Mouse (Mus musculus) c-Kit-positive CD71-positive TER-119-negative erythroid progenitor cells, embryonic 14.5 days (primary cell): Measurements from ENCODE around the gene Dnase1l1.

Experiments used
- DNase-seq: peaks from one replicate; pipeline ENCODE4 v3.0.0-alpha.2; 2013; ENCODE audit warnings: low read depth

The Dnase1l1 gene

GRCm38 (mm10) chrX:74281732-74282394 lies at the start of gene Dnase1l1, which contains the start of gene Taz:
Gene Dnase1l1 (minus strand): TSS chrX:74282337.
Gene Taz (plus strand): TSS chrX:74281912.
- DNase-seq, result peak; percentile 67

- DNase-seq, result no peak
These were observed 48.2 kb upstream of the Dnase1l1 start for GRCm38 (mm10) chrX:74330166-74330930.

- DNase-seq, result no peak
These were observed 47.1 kb upstream of the Dnase1l1 start for GRCm38 (mm10) chrX:74329215-74329671.

GRCm38 (mm10) chrX:74328725-74329161 lies 46.6 kb upstream of the Dnase1l1 start, which contains the start of gene Plxna3:
Gene Plxna3 (plus strand): TSS chrX:74329066.
- peak; percentile 44 for DNase-seq

- peak; percentile 75 for DNase-seq
These were observed 30.7 kb upstream of the Dnase1l1 start, which contains the start of gene Fam50a for GRCm38 (mm10) chrX:74312540-74313464. Gene Fam50a (plus strand): TSS chrX:74313033.

GRCm38 (mm10) chrX:74304867-74305700 lies 22.9 kb upstream of the Dnase1l1 start, which contains the start of gene Gdi1:
Gene Gdi1 (plus strand): TSS chrX:74304998.
- DNase-seq, result no peak

- DNase-seq, result no peak
These were observed 17.6 kb upstream of the Dnase1l1 start for GRCm38 (mm10) chrX:74299721-74300120.

- DNase-seq, result no peak
These were observed 16.2 kb upstream of the Dnase1l1 start for GRCm38 (mm10) chrX:74298348-74298747.

GRCm38 (mm10) chrX:74296538-74297448 lies 14.7 kb upstream of the Dnase1l1 start, which contains the start of gene Atp6ap1:
Gene Atp6ap1 (plus strand): TSS chrX:74297097.
- DNase-seq, result peak; percentile 82

GRCm38 (mm10) chrX:74293431-74293830 lies 11.3 kb upstream of the Dnase1l1 start:
- no peak for DNase-seq

- DNase-seq, result no peak
These were observed 928 bp upstream of the Dnase1l1 start for GRCm38 (mm10) chrX:74283092-74283437.

GRCm38 (mm10) chrX:74282395-74283091 lies 406 bp upstream of the Dnase1l1 start:
- DNase-seq, result peak; percentile 79

- no peak for DNase-seq
These were observed 951 bp downstream of the Dnase1l1 start for GRCm38 (mm10) chrX:74281041-74281731.

- no peak for DNase-seq
These were observed 4.2 kb downstream of the Dnase1l1 start for GRCm38 (mm10) chrX:74277916-74278315.

GRCm38 (mm10) chrX:74273422-74274322 lies 8.5 kb downstream of the Dnase1l1 start:
- DNase-seq, result no peak

- no peak for DNase-seq
These were observed 11.1 kb downstream of the Dnase1l1 start for GRCm38 (mm10) chrX:74270902-74271551.
